Mouse (Mus musculus) embryonic facial prominence, embryonic 10.5 days (tissue): ENCODE results near the gene Btnl2. TPM values are rescaled to one million over a fixed set of nuclear protein-coding genes. Genes with fewer than 3 reads are reported as not detected.
A peak's percentile ranks its signal among the peaks of the same experiment; 100 is the strongest.

ENCODE experiments used
- DNase-seq: peaks from one replicate; pipeline ENCODE4 v3.0.0-alpha.2; 2017; ENCODE audit warnings: low spot score
- H3K27ac ChIP-seq: fragments of 300-500 bp; sonication (generic); replicated peaks from 2 replicates; pipeline ENCODE4 v1.5.1; 2016; ENCODE audit warnings: mild to moderate bottlenecking
- H3K27me3 ChIP-seq: fragments of 300-500 bp; sonication (generic); replicated peaks from 2 replicates; pipeline ENCODE4 v1.6.1; 2016; ENCODE audit warnings: low read depth, mild to moderate bottlenecking; ENCODE audit not compliant: poor library complexity, severe bottlenecking
- H3K36me3 ChIP-seq: fragments of 300-500 bp; sonication (generic); replicated peaks from 2 replicates; pipeline ENCODE4 v1.6.1; 2016; ENCODE audit warnings: mild to moderate bottlenecking, moderate library complexity
- H3K4me1 ChIP-seq: fragments of 300-500 bp; sonication (generic); 2 replicates; pipeline ENCODE4 v1.6.1; 2016
- H3K4me3 ChIP-seq: fragments of 300-500 bp; sonication (generic); 2 replicates; pipeline ENCODE4 v1.5.1; 2016; ENCODE audit warnings: mild to moderate bottlenecking, moderate library complexity
- H3K9me3 ChIP-seq: fragments of 300-500 bp; sonication (generic); 2 replicates; pipeline ENCODE4 v1.6.1; 2016; ENCODE audit warnings: mild to moderate bottlenecking
- WGBS: fragments of 180-500 bp; shearing (Covaris S2); methylation state at CpG from one replicate; pipeline ENCODE4 v1.1.7; 2016; 5-methylcytosine and 5-hydroxymethylcytosine counted together
- polyA plus RNA-seq: library from polyadenylated mRNA; unstranded; fragments of >200 nt; fragmentation: Nextera tagmentation; extraction: Ambion mirVana; gene quantifications from 2 replicates; pipeline ENCODE4 v1.2.1, GENCODE M21; 2016

The Btnl2 gene
- polyA plus RNA-seq, 1 experiment from 2014 or later: not detected

DNA sequence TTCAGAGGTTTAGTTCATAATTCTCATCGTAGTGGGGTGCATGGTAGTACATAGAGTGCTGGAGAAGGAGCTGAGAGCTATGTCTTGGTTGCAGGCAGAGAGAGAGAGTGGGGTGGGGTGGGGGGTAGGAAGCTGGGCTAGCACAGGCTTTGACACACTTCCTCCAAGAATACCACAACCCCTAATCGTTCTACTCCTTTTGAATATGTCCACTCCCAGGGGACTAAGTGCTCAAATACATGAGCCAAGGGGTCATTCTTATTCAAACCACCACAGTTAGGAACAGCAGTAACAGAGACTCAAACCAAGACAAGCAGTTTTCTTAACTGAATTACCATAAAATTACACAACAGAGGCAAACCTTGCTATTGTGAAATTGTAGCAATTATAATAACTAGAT is 32.0 kb downstream of the Btnl2 start:
- Histone ChIP-seq H3K27ac (no peak overlapping the region), H3K9me3 (no peaks in the 10 kb centered on the region), H3K27me3 (peaks cover 12% of the 10 kb centered on the region), H3K4me1 (no peaks in the 10 kb centered on the region), H3K4me3 (no peak overlapping the region), H3K36me3 (no peaks in the 10 kb centered on the region)
- no peak for DNase-seq
- WGBS: 78% methylated on average over 2 of the region's 2 CpGs

DNA sequence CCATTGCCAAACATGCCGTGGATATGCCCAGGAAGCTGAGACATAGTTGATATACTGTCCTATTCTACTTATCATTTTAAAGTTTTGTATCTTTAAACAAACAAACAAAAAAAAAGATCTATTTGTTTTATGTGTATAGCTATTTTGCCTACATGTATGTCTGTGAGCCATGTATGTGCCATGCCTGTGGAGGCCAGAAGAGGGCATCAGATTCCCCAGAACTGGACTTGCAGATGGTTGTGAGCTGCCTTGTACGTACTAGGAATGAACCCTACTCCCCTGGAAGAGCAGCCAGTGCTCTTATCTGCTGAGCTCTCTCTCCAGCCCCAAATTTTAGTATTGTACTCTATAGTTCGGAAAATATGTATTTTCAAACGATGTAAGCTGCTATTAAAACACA is 33.9 kb downstream of the Btnl2 start:
- DNase-seq: peak; percentile 33
- no peak overlapping the region for H3K4me3 ChIP-seq
- no peaks in the 10 kb centered on the region for H3K36me3 ChIP-seq
- H3K27ac ChIP-seq: no peak overlapping the region
- peaks cover 24% of the 10 kb centered on the region for H3K27me3 ChIP-seq
- WGBS: 38% methylated on average over 4 of the region's 4 CpGs
- H3K4me1 ChIP-seq: peaks cover 6% of the 10 kb centered on the region; the same call in 1 of the 2 replicates
- H3K9me3 ChIP-seq: no peaks in the 10 kb centered on the region

GRCm38 (mm10) chr17:34391507-34391906 is 36.9 kb downstream of the Btnl2 start:
- Histone ChIP-seq H3K4me1 (peaks cover 6% of the 10 kb centered on the region; the same call in 1 of the 2 replicates), H3K27me3 (peaks cover 24% of the 10 kb centered on the region), H3K27ac (no peak overlapping the region), H3K36me3 (no peaks in the 10 kb centered on the region), H3K9me3 (0 out of 2 replicates have a peak, but pooled peaks cover 2% of the 10 kb centered on the region), H3K4me3 (peak overlapping the region; percentile 54)
- DNase-seq: no peak
- WGBS: 71% methylated on average over 7 of the region's 7 CpGs

DNA sequence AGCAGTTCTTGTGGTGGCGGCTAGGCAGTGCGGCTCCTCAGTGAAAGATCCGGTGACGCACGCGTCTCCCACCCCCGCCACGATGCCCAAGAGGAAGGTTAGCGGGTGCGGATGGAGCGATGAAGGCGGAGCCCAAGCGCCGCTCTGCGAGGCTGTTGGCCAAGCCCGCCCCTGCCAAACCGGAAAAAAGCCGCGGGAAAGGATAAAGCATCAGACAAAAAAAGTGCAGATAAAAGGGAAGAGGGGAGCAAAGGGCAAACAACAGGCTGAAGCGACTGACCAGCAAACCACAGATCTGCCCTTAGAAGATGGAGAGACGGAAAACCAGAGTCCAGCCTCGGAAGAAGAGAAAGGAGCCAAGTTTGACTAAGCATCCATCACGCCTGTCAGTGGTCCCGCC is 37.7 kb downstream of the Btnl2 start:
- 5% methylated on average over 24 of the region's 24 CpGs for WGBS
- Histone ChIP-seq H3K27ac (no peak overlapping the region), H3K9me3 (0 out of 2 replicates have a peak, but pooled peaks cover 2% of the 10 kb centered on the region), H3K36me3 (no peaks in the 10 kb centered on the region), H3K27me3 (peaks cover 24% of the 10 kb centered on the region), H3K4me3 (peak overlapping the region; percentile 54), H3K4me1 (peaks cover 6% of the 10 kb centered on the region; the same call in 1 of the 2 replicates)
- DNase-seq: peak; percentile 67

DNA sequence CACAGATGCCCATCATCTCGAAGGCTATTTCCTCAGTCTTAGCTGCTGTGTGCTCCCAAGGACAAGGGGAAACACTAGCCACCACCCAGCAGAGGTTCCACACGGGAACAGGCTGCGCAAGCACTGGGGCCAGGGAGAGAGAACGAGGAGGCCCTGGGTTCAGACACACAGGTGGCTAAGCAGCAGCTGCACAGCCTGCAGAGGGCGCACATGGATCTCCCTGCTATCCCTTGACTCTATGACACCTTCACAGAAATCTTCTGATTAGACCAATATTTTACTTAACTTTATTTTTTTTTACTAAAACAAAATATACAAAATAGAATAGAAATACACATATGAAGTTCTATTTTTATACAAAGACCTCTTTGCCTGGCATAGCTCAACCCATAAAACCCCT is 42.7 kb downstream of the Btnl2 start:
- Histone ChIP-seq H3K27me3 (peaks cover 16% of the 10 kb centered on the region), H3K27ac (no peak overlapping the region), H3K4me1 (peaks cover 5% of the 10 kb centered on the region), H3K9me3 (0 out of 2 replicates have a peak, but pooled peaks cover 2% of the 10 kb centered on the region), H3K36me3 (no peaks in the 10 kb centered on the region), H3K4me3 (no peak overlapping the region)
- no peak for DNase-seq
- 71% methylated on average over 5 of the region's 5 CpGs for WGBS

- DNase-seq: peak; percentile 37
- Histone ChIP-seq H3K27ac (peak overlapping the region; percentile 93; the same call in 1 of the 2 replicates), H3K36me3 (no peaks in the 10 kb centered on the region)
These were observed 43.6 kb downstream of the Btnl2 start for GRCm38 (mm10) chr17:34398058-34398710.

DNA sequence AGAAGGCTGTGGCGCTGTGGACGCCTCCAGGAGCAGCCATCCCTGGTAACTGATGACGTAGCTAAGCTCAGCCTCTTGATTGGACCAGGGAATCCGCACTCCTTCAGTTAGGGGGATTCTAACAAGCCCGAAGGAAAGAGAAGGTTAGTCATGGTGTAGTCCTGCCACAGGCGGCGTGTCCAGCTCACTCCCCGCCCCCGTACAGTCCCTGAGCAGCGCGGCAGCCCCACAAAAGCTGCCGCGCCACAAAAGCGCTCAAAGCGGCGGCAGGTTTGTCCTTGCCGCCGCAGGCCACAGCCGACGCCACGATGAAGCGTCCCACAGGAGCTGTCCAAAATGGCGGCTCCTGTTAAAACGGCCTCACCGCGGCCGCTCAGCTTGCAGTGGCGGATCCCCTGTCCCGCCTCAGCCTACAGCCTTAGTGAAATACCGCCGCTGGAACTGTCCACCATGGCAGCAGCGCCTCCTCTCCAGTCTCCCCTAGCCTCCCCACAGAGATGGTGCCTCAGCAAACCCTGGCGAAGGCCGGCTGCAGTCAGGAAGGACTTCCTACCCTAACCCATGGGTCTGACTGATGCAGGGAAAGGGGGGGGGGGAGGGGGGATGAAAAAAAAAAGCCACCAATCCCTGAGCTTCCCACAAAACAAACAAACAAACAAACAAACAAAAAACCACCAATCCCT is 44.2 kb downstream of the Btnl2 start, which contains the start of gene BC051142:
TSS of gene BC051142 (plus strand) at position 110 of the 683 bp plus-strand sequence.
- Histone ChIP-seq H3K9me3 (no peaks in the 10 kb centered on the region), H3K27ac (peak within 1 kb of the TSS; percentile 93), H3K4me3 (peak within 1 kb of the TSS; percentile 71), H3K36me3 (no peaks in the 10 kb centered on the region), H3K27me3 (peaks cover 11% of the 10 kb centered on the region), H3K4me1 (peaks cover 5% of the 10 kb centered on the region; the same call in 1 of the 2 replicates)
- WGBS: 6% methylated on average over 34 of the region's 34 CpGs
- peak; percentile 82 for DNase-seq

More at GRCm38 (mm10) chr17:34398058-34398710, 43.6 kb downstream of the Btnl2 start:
- WGBS: 11% methylated on average over 9 of the region's 9 CpGs
- H3K27me3 ChIP-seq: peaks cover 12% of the 10 kb centered on the region
- H3K4me3 ChIP-seq: peak overlapping the region; percentile 71
- 0 out of 2 replicates have a peak, but pooled peaks cover 2% of the 10 kb centered on the region for H3K9me3 ChIP-seq
- H3K4me1 ChIP-seq: peaks cover 5% of the 10 kb centered on the region; the same call in 1 of the 2 replicates

DNA sequence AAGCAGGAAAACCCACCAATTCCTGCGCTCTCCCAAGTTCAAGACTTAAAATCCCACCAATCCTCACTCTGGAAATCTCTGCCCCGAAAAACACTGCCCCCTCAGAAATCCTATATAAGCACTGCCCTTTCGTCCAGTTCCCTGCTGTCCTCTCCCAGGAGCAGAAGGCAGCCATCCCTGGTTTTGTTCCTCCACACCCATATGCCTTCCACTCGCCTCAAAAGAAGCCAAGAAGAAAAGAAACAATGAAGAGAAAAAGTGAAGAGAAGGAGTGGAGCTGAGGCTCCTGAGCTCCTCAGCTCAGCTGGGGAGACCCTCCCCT is 44.7 kb downstream of the Btnl2 start:
- DNase-seq: no peak
- WGBS: 50% methylated on average over 4 of the region's 4 CpGs
- no peaks in the 10 kb centered on the region for H3K9me3 ChIP-seq
- H3K27ac ChIP-seq: peak overlapping the region; percentile 93
- peak overlapping the region; percentile 71 for H3K4me3 ChIP-seq
- peaks cover 11% of the 10 kb centered on the region for H3K27me3 ChIP-seq
- H3K36me3 ChIP-seq: no peaks in the 10 kb centered on the region
- peaks cover 5% of the 10 kb centered on the region; the same call in 1 of the 2 replicates for H3K4me1 ChIP-seq

DNA sequence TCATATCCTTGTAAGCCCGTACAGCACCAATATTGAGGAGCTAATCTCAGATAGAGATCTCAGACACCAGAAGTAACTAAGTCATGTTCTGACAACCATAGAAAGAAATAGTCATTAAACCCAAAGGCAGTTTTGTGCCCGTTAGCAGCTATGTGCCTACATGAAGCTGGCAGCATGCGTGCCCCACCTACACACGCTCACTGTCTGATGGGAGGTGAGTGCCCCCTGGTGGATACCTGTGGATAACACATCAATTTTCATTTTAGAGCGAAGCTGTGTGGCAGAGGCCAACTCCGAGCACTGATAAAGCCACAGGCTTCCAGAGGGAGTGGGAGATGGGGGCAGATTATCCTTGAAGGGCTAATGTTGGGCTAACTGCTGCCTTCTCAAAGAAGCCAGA is 56.5 kb downstream of the Btnl2 start:
- Histone ChIP-seq H3K4me1 (no peaks in the 10 kb centered on the region), H3K9me3 (no peaks in the 10 kb centered on the region), H3K27me3 (0 out of 2 replicates have a peak, but pooled peaks cover 12% of the 10 kb centered on the region), H3K36me3 (no peaks in the 10 kb centered on the region), H3K4me3 (no peak overlapping the region), H3K27ac (no peak overlapping the region)
- 26% methylated on average over 6 of the region's 6 CpGs for WGBS
- DNase-seq: peak; percentile 68

Other genes with a start within 250 kb of the Btnl2 start
- gene H2-DMa, start 235.3 kb upstream of the Btnl2 start, polyA plus RNA-seq: 4.2 and 4.8 TPM in 2 replicates
- gene Brd2, start 232.2 kb upstream of the Btnl2 start, polyA plus RNA-seq: 141 and 144 TPM in 2 replicates
- gene H2-DMb2, start 211.5 kb upstream of the Btnl2 start, polyA plus RNA-seq: 0.17 and 0.28 TPM in 2 replicates
- gene H2-DMb1, start 201.8 kb upstream of the Btnl2 start, polyA plus RNA-seq: 0.52 and 0.55 TPM in 2 replicates
- 2.8 and 2.9 TPM in 2 replicates for gene Tap1, start 167.3 kb upstream of the Btnl2 start, polyA plus RNA-seq
- gene Psmb9, start 167.1 kb upstream of the Btnl2 start, polyA plus RNA-seq: 0.57 and 0.93 TPM in 2 replicates
- gene Psmb8, start 157.1 kb upstream of the Btnl2 start, polyA plus RNA-seq: 1.3 and 1.7 TPM in 2 replicates
- 0.56 and 1.1 TPM in 2 replicates for gene Tap2, start 151.3 kb upstream of the Btnl2 start, polyA plus RNA-seq
- gene H2-Ob, start 115.9 kb upstream of the Btnl2 start, polyA plus RNA-seq: not detected in 2 replicates
- 5.5 and 7.2 TPM in 2 replicates for gene H2-Ab1, start 97.1 kb upstream of the Btnl2 start, polyA plus RNA-seq
- gene H2-Aa, start 67.0 kb upstream of the Btnl2 start, polyA plus RNA-seq: not detected in 2 replicates
- 1.2 and 1.3 TPM in 2 replicates for gene H2-Eb1, start 49.0 kb upstream of the Btnl2 start, polyA plus RNA-seq
- gene H2-Eb2, start 29.2 kb upstream of the Btnl2 start, polyA plus RNA-seq: 0.04 TPM in 1 of 2 replicates, not detected in the other
- gene Btnl1, start 22.3 kb downstream of the Btnl2 start, polyA plus RNA-seq: not detected in 2 replicates
- 0.88 and 1.4 TPM in 2 replicates for gene BC051142, start 44.0 kb downstream of the Btnl2 start, polyA plus RNA-seq
- gene Btnl4, start 122.5 kb downstream of the Btnl2 start, polyA plus RNA-seq: not detected in 2 replicates
- gene Btnl6, start 162.5 kb downstream of the Btnl2 start, polyA plus RNA-seq: not detected in 2 replicates
- 5.4 and 6.6 TPM in 2 replicates for gene Notch4, start 209.4 kb downstream of the Btnl2 start, polyA plus RNA-seq
- 9.4 and 10.1 TPM in 2 replicates for gene Gpsm3, start 235.0 kb downstream of the Btnl2 start, polyA plus RNA-seq
- gene Pbx2, start 236.4 kb downstream of the Btnl2 start, polyA plus RNA-seq: 18.2 and 19.5 TPM in 2 replicates
- 2.6 and 3.6 TPM in 2 replicates for gene Ager, start 243.0 kb downstream of the Btnl2 start, polyA plus RNA-seq
- gene Rnf5, start 248.9 kb downstream of the Btnl2 start, polyA plus RNA-seq: 165 and 172 TPM in 2 replicates
- 51.3 and 56.1 TPM in 2 replicates for gene Agpat1, start 249.4 kb downstream of the Btnl2 start, polyA plus RNA-seq